Mouse (Mus musculus): Measurements from ENCODE around the gene Mmp14.

DNA sequence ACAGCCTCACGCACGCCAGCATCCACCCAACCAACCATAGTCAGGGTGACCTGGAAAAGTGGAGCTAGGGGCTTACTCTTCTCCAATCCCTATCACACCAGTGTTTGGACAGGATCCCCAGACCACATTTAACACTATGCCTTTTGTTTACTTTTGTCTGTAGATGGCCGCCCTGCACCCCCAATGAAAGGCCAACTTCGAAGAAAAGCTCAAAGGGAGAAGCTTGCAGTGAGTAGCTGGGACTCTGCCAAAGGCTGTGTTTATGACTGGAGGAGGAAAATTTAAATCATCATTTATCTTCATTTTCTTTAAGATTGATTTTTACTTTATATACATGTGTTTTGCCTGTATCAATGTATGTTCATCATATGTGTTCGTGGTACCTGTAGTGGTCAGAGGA lies 3.0 kb upstream of the Mmp14 start:
- no peak for TF ChIP-seq CTCF (IDR thresholded peaks at IDR 0.05; ENCODE audit: borderline replicate concordance, extremely low read depth, insufficient read depth, insufficient read length)
- no peak for TF ChIP-seq POLR2A (IDR thresholded peaks at IDR 0.05; ENCODE audit: borderline replicate concordance, extremely low read depth, insufficient read depth, insufficient read length, poor library complexity, severe bottlenecking)

Measured in brain, embryonic 14.5 days (tissue).